Mouse (Mus musculus): ENCODE data around the gene Srgn.

- TF ChIP-seq CTCF (IDR thresholded peaks at IDR 0.05; ENCODE audit: extremely low read depth, insufficient read depth, insufficient read length, insufficient replicate concordance): no peak
- no peak for TF ChIP-seq POLR2A (IDR thresholded peaks at IDR 0.05; ENCODE audit: low read depth, low read length)
Observed at GRCm38 (mm10) chr10:62542507-62542906, 15.3 kb upstream of the Srgn start.

Measured in spleen, adult 2 months (tissue).